Mouse (Mus musculus): Measurements from ENCODE around the gene Acp6.
"Not testable (repeated sequence)": the region's sequence is repeated elsewhere in the genome, so short reads cannot be mapped to it uniquely, and the experiment has no call there.

The Acp6 gene

DNA sequence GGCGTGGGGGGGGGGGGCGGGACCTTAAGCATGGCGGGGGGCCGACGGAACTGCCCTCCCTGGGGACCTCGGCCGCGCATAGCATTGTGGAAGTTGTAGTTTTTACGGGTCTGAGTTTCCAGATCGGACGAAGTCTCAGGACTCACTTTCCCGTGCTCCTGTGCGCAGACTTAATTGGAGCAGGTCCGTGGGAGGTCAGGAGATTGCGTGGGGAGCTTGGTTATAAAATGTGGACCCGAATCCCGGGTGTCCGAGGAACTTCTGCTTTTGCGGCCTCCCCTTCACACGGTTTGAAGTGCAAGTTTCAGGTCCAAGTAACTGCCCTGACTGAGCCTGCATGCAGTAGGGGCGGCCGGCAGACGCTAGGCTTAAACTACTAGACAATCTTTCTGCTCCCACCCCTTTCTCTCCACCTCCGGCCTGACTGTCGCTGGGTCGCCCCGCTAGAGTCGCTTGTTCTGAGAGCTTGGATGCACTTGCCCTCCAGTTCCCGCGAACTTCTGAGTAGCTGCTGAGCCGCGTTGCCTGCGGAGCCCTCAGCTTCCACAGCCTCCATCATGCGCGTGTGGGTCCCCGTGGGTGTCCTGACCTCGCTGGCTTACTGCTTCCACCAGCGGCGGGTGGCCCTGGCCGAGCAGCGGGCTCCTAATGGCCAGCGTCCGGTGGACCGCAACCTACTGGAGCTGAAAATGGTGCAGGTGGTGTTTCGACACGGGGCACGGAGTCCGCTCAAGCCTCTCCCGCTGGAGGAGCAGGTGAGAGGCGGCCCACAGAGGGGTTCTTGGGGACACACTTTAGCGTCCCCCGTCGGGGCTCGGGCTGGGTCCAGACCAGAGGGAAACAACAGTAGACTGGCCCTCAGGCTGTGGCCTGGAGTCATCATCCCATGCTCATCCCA lies at the start of gene Acp6:
Gene Acp6, plus strand, starts transcription at position 167 of the 898 bp plus-strand sequence.
- DNase-seq, result peak; percentile 97

DNA sequence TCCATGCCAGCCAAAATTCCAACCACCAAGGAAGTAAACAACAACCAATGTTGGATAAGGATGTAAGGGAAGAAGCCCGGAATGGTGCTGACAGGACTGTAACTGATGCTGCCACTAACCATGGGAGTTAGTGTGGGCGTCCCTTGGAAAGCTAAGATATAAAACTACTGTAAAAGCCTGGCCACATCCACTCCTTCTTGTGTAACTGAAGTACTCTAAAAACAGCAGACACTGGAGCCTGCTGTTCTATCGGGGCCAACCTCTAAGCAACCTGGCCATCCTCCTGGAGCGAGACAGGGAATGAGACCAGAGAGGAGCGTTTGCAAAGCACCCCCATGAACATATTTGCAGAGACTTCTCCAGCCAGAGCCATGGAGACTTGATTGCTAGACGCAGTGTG lies 41.1 kb upstream of the Acp6 start:
- no peak for DNase-seq

DNA sequence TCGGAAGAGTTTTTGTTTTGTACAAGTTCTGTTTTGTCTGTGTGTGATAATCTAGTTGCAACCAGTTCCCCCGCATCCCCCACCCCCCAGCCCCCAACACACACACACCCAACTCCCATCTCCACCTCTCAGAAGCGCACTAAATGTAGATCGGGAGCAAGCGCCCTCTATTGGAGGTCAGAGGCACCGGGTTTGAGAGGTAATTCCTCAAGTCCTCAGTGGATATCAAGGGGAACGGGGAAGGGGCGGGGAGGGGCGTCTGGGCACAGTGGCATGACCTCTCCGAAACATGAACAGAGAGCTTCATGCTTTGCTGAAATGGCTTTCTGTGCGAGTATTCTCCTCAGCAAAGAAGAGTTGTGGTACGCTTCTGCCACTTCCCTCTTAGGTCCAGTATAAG lies 40.3 kb upstream of the Acp6 start:
- DNase-seq, result peak; percentile 26

DNA sequence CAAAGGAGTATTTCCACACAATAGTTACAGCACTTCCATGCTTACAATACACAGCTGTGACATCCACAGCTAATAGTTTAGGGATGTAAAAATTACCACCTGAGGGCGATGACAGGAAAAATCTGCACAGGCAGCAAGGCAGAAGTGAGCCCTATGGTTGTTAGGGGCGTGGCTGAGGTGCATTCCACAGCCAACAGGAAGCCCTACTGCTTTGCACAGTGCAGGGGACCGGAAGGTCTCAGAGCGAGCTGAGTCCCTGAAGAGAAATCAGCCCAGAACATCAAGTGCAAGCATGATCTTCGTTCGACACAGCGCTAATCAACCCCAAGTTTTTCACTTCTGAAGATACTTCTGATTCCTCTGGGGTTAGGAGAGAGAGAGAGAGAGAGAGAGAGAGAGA lies 34.4 kb upstream of the Acp6 start:
- DNase-seq, result no peak

DNA sequence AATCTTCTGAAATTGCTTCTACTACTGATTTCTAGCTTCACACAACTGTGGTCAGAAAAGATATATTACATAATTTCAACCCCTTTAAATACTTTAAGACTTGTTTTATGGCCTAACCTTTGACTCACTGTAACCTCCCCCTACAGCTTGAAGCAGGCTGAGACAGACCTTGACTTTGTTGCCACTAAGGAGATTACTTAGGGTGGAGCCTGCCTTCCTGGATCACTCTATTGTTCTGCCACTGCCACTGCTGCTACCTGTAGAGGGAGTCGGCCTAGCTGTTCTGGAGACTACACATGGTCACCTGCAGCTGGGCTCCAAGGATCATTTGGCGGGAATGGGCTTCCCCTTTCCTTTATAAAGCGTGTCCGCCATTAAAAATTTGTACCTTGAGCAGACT lies 29.2 kb upstream of the Acp6 start:
- no peak for DNase-seq

DNA sequence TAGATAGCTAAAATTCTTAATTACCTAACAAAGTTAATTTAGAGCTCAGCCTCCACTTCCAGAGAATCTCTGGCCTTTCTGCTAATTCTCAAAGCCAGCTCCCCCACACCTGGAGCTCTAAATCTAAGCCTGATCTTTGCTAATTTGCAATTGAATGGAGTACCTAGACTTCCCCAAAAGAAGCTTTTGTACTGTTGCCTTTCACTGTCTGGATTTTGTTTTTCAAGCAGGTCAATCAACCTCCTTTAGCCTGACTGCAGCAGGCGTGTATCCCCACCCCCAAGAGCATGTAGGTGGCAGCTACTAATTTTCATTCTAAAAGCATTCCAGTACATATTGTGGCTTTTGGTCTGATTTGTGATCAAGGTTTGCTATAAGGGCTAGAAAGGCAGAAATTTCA lies 20.9 kb upstream of the Acp6 start:
- not testable (repeated sequence) for DNase-seq

DNA sequence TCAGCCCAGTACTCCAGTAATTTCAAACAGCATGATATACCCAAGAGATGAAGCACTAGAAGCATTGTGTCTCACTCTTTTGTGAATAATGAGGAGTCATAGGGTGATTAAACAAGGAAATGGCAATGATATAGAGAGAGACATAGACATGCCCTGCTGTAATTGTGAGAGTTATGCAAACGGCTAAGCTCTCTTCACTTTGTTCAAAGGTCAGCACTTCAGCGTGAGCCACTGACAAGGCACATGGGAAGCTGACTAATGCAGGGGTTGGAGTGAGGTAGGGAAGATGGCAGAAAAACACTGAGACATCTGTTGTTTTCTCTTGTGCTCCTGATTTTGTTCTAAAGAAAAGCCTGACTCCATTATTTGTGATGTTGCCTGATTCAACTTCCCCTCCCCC lies 7.5 kb upstream of the Acp6 start:
- peak; percentile 54 for DNase-seq

DNA sequence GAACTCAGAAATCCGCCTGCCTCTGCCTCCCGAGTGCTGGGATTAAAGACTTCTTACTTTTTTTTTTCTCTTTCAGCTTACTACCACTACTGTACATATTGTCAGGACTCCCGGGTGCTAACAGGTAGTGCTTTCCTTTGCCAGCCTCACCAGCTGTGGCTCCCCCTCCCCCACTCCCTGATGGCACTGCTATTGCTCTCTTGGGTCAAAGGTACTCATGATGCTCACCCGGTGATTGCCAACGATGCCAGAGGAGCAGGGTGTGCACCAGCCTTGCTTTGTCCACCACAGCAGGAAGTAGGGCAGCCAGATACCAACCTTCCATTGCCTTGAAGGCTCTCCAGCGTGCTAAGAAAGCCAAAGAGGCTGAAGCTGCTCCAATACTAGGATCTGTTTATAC lies 2.1 kb upstream of the Acp6 start:
- peak; percentile 73 for DNase-seq

DNA sequence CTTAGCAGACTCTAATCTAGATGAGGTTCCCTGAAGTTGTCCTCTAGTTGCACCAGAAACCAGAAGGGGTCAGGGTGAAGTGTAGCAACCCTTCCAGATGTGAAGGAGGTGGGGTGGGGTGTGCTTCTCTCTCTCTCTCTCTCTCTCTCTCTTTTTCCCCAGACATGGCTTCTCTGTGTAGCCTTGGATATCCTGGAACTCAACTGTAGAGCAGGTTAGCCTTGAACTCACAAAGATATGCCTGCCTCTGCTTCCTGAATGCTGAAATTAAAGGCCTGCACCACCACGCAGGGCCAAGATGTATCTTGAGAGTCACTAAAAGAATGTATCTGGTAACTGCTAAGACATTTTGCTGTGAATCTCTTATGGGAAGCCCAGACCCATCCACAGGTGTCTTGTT lies 1.3 kb upstream of the Acp6 start:
- DNase-seq, result no peak

DNA sequence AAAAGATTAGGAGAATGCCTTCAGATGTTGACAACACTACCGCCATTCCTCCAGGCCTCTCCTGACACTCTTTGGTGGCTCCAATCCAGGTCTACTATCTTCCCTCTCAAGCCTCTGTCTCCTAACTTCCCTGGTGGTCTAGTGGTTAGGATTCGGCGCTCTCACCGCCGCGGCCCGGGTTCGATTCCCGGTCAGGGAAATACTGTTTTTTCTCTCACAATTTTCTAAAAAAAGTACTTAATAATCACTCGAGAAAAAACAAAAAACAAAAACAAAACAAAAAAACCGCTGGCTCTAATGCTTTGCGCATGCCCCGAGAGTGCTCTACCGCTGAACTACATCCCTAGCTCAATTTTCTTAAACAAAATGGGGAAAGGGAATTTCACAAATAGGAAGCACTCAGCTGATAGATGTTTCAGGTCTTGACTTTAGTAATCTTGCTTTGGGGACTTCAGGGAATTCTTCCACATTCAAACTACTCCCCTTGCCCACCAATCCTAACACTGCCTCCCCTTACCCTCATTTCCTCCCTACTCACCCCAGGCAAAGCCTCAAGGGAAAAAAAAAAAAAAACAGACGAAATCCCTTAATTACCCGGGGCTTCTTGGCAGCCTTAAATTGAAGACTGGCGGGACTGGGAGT lies 498 bp upstream of the Acp6 start:
- peak; percentile 89 for DNase-seq

DNA sequence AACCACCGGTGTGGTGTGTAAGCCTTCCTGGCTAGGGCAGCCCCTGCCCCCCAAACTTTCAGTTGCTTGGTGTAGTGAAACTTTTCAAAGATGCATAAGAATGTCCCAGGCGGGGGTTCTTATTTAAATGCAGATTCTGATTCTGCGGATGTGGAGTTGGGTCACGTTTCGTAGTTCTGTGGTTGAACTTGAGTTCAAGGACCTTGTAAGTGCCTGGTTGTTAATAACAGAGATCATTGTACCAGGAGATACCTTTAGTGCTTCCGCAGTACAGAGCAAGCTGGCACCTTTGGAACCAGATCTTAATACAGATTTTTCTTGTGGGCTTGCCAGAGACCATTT lies 903 bp downstream of the Acp6 start:
- peak; percentile 78 for DNase-seq

DNA sequence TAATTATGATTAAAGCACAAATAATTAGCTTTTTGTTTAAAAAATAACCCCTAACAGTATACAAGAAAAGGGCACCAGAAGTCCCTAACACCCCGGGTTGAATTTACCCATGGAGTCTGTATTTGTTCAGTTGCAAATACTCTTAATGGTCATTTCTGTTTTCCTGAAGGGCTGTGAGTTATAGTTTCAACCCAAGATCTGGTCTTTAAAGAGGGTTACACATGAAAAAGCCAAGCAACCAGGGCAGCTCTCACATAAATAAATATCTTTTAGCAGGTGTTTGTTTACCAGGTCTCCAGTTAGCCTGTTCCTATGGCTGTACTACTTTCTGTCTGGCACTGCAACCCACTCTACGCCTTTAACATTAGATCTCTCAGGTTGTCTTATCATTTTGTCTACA lies 1.4 kb downstream of the Acp6 start:
- no peak for DNase-seq

DNA sequence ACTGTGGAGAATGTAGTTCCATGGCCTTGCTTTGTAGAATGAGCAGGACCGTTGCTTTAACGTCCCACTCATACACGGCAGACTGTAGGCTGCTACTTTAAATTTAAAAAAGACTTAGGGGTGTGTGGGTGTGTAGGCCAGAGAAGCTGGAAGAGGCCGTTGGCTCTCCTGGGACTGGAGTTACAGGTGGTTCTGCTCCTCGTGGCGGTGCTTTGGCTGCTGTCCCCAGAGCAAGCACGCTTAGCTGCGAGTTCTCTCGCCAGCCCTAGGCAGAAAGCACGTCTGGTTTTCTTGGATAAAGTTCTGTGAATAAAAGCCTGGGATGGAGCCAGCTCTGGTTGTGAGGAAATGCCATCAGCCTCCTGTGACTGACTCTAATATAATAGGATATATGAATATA lies 2.3 kb downstream of the Acp6 start:
- DNase-seq, result no peak

DNA sequence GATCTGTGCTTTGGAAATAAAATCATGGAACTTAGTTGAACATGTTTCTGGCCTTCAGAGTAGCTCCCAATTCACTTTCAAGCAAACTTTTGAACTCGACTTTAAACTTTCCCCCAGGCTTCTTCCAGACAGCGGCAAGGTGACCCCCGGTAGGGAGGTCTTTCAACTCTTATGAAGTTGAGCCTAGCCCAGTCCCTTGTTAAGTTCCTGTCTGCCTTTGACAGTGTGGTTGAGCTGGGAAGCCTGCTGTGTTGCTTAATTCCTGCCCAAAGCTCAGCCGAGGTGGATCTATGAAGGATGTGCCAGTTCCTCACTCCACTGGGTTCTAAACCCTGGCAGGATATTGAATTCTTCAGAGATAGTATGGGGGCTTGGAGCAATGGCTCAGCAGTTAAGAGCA lies 3.2 kb downstream of the Acp6 start:
- DNase-seq, result no peak

DNA sequence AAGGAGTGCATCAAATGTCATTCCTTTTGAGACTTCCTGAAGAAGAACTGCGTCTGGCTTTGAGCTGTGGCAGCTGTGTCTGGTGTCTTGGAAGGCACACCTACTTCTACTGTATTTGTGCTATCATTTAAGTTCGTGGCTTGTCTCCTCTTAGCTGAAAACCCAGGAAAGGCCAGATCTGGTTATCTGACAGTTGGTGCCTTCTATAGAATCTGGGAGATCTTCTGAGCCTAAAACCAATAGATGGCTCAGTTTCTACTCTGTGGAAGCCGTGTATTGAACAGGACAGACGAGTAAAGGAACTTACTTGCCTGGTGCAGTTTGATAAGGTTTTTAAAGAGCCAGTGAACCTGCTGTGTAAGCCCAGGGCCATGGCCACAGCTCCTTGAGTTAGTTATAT lies 5.9 kb downstream of the Acp6 start:
- DNase-seq, result no peak

DNA sequence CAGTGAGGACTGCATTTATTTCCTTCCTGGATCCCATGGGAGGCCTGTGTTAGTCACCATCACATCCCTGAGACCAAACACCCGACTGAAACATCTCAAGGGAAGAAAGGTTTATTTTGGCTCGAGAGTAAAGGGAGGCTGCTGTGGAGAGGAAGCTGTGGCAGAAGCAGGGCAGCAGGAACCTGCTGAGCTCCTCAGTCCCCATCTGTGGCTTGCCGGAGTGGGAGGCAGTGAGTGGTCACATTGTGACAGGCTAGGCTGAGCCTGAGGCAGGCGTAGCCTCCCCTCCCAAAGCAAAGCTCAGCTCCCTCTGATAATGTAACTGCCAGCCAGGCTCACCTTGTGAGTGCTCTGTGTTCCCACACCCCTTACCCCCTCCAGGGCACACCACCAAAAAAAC lies 8.5 kb downstream of the Acp6 start:
- no peak for DNase-seq

DNA sequence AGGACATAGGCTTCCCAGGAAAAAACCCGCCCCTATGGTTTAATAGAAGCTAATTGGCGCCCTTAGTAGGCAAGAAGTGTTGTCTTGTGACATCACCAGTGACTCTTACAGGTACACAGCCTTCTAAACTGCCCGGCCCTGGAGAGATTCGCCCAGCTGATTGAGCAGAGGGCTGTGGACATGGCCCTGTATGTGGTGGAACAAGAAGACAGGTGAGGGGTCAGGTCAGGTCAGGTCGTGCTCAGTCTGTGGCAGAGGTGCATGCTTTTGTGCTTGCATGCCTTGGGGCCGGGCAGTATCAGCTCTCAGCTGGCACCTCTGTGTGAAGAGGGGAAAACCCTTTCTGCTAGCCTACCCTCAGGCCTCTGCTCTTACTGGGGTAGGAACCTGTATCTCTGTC lies 13.0 kb downstream of the Acp6 start:
- peak; percentile 50 for DNase-seq

DNA sequence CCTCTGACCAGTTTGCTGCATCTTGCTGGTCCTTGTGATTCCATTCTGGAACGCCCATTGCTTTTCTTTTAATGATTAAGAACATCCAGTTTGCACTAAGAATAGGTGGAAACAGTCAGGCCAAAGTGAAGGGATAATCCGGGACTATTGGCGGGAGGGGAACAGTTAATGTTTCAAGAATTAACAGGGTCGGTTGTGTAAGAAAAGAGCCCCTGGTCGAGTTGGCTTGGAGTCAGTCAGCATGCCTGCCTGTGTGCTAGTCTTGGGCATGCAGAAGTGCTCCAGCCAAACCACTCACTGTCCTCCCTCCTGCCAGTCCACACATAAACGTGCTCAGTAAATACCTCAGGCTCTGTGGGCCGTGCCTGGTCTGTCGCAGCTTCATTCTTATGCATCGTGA lies 13.7 kb downstream of the Acp6 start:
- DNase-seq, result peak; percentile 96

DNA sequence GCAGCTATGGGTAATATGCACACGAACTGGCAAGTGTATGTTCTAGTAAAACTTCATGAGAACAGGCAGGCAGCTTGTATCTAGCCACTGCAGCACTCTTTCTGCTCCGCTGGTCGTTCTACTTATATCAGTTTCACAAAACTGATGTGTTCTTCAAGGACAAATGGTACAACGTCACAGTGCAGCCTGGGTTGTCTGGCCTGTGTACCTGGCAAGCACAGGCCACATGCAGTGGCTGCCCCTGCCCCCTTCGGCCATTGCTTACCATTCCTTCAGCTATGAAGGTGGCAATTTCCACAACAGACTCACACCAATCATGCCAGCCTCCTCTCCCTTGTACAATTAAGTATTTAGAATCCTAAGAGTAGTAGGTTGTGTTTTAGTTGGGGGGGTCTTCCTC lies 14.1 kb downstream of the Acp6 start:
- DNase-seq, result no peak

DNA sequence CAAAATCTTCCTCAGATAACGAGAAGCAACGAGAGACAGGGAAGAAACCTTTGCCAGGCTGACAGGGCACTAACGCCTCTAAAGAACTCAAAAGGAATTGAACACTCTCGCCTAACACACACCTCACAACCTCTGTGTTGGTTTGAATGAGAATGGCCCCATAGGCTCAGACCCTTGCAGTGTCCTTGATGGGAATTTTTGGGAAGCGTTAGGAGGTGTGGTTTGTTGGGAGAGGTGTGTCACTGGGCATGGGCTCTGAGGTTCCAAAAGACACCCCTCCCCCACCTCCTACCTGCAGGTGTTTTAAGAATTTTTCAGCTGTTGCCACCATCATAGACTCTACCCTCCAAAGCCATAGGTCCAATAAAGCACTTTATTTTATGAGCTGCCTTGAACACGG lies 20.3 kb downstream of the Acp6 start:
- no peak for DNase-seq

DNA sequence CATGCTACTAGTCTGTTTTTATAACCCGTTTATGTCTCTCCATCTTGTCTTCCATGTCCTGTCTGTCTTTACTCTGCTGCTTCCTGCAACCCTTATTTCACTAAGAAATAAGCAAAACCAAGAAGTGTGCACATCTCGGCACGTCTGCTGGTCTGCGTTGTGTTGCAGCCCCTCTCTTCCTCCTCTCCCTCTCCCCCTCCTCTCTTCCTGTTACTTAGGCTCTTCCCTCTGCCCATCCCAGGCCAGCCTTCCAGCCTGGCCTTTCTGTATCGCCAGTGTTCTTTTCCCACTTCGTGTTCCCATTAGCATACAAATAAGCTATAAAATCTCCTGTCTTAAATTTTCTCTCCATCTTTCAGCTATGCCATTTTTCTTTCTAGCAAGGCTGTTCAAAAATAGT lies 21.9 kb downstream of the Acp6 start:
- no peak for DNase-seq

DNA sequence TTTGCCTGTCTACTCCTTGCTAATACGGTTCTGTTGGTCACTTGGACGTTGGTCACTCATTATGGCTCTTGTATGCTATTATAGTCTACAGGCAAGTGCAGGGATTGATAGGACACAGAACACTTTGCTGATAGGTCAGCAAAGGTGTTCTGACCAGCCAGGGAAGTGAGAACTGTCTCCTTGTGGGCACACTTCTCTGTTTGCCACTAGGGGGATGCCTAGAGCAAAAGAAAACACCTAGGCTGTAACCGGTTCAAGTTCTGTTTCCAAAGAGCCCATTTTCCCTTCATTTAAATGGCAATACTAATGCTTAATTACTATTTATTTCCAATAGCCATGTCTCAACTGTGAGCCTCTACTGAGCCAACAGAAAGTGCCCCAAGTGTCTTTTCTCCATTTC lies 25.2 kb downstream of the Acp6 start:
- DNase-seq, result peak; percentile 43

DNA sequence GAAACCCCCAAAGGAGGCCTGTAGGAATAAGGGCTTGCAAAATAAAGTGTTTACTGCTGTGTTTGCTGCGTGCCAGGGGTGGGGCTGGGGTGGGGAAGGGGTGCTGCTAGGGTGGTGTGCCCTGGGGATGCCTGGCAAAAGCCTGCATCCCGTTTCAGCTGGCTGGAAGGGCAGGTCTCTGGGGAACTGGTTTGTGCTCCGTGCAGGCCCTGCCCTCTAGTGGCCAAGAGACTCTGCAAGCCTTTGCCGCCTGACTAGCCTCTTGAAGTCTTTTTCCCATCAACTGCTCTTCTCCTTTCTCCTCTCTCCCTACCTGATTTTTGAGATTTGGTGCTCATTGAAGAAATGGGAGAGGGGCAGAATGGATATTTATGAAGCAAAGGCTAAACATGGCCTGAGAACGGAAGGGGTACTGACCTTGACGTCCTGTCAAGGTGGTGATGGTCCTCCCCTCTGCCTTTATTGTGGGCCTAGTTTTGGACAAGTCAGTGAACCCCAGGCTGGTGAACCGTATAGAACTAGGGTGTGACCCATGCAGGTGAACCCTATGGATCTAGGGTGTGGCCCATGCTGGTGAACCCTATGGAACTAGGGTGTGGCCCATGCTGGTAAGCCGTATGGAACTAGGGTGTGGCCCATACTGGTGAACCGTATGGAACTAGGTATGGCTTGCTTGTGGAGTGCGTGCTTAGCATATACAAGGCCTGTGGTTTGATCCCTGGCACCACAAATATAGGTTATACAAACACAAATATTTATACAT lies 26.7 kb downstream of the Acp6 start:
- DNase-seq, result peak; percentile 79

DNA sequence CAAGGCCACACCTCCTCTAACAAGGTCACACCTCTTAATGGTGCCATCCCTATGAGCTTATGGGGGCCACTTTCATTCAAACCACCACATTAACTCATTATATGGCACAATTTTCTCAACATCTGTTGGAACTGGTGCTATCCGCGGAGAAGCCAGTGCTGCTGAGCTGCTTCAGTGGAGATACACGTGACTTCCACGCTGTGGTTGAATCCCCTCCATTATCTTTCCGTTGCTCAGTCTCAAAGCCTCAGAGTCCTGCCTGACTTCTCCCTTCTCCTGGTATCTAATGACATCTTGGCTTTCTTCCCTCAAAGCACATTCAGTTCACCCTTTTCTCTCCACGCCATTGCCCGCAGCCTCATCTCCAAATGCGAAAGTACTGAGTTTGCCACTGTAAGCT lies 38.0 kb downstream of the Acp6 start:
- no peak for DNase-seq
